Mouse (Mus musculus): Measurements from ENCODE around the gene Bcl2l1. TPM values are rescaled to one million over a fixed set of nuclear protein-coding genes. Genes with fewer than 3 reads are reported as not detected.
A peak's percentile ranks its signal among the peaks of the same experiment; 100 is the strongest.

Bcl2l1 gene
- 109 and 110 TPM in 2 replicates for polyA plus RNA-seq (2014; fragmentation: Nextera tagmentation; extraction: Ambion mirVana)

- peak within 1 kb of the TSS; percentile 62 for H3K4me3 ChIP-seq (ENCODE audit: low read depth, low read length)
- no peaks in the 10 kb centered on the region; the same call in 1 of the 2 replicates for H3K36me3 ChIP-seq (ENCODE audit: control insufficient read depth, insufficient read depth, low read length)
- peak within 1 kb of the TSS; percentile 90 for H3K27ac ChIP-seq (replicated peaks; ENCODE audit: low read depth, low read length)
- under 1% methylated on average over 74 of the region's 74 CpGs for WGBS
- H3K9ac ChIP-seq (ENCODE audit: low read length): peak within 1 kb of the TSS; percentile 85
- H3K4me2 ChIP-seq (ENCODE audit: low read depth, severe bottlenecking): peak within 1 kb of the TSS; percentile 64
- H3K4me1 ChIP-seq (ENCODE audit: control insufficient read depth, insufficient read depth, low read length): peaks cover 24% of the 10 kb centered on the region
- no peaks in the 10 kb centered on the region for H3K27me3 ChIP-seq (ENCODE audit: control insufficient read depth, insufficient read depth, low read length)
- ATAC-seq (ENCODE audit: insufficient number of reproducible peaks, low FRiP score, low TSS enrichment, low read depth) (peak; percentile 97), DNase-seq (ENCODE audit: low spot score) (peak; percentile 100)
- no peaks in the 10 kb centered on the region for H3K9me3 ChIP-seq (ENCODE audit: control insufficient read depth, low read length)
Observed at GRCm38 (mm10) chr2:152831019-152831878, at the start of gene Bcl2l1. Gene Bcl2l1, minus strand, starts transcription at chr2:152831728.

GRCm38 (mm10) chr2:152880898-152881297, 49.4 kb upstream of the Bcl2l1 start:
- Histone ChIP-seq H3K27ac (replicated peaks; ENCODE audit: low read depth, low read length) (no peak overlapping the region), H3K4me2 (ENCODE audit: low read depth, severe bottlenecking) (no peak overlapping the region), H3K4me3 (ENCODE audit: low read depth, low read length) (no peak overlapping the region), H3K9me3 (ENCODE audit: control insufficient read depth, low read length) (no peaks in the 10 kb centered on the region), H3K36me3 (ENCODE audit: control insufficient read depth, insufficient read depth, low read length) (peaks cover 39% of the 10 kb centered on the region), H3K4me1 (ENCODE audit: control insufficient read depth, insufficient read depth, low read length) (no peaks in the 10 kb centered on the region), H3K27me3 (ENCODE audit: control insufficient read depth, insufficient read depth, low read length) (no peaks in the 10 kb centered on the region), H3K9ac (ENCODE audit: low read length) (no peak overlapping the region)
- ATAC-seq (ENCODE audit: insufficient number of reproducible peaks, low FRiP score, low TSS enrichment, low read depth): no peak
- WGBS: 90% methylated on average over 13 of the region's 13 CpGs
- DNase-seq (ENCODE audit: low spot score): no peak

DNA sequence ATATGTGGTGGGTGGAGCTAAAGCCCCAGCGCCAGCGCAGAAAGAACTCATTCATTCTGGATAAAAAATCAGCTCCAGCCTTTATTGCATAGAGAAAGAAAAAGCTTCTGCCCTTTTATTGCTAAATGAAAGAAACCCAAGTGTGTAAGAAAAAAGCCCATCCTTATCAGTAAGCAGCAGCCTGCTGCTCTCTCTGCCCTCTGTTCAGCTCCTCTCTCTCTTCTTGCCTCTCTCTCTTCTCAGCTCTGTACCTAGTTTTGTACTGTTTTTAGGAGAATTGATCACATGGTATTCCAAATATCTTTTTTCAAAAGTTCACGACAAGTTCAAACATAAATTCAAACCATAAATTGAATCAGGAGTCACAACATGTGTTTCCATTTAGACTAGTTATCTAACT, 46.7 kb upstream of the Bcl2l1 start:
- Histone ChIP-seq H3K4me3 (ENCODE audit: low read depth, low read length) (no peak overlapping the region), H3K36me3 (ENCODE audit: control insufficient read depth, insufficient read depth, low read length) (peaks cover 33% of the 10 kb centered on the region), H3K27ac (replicated peaks; ENCODE audit: low read depth, low read length) (no peak overlapping the region), H3K27me3 (ENCODE audit: control insufficient read depth, insufficient read depth, low read length) (no peaks in the 10 kb centered on the region), H3K9me3 (ENCODE audit: control insufficient read depth, low read length) (no peaks in the 10 kb centered on the region), H3K9ac (ENCODE audit: low read length) (no peak overlapping the region), H3K4me2 (ENCODE audit: low read depth, severe bottlenecking) (no peak overlapping the region), H3K4me1 (ENCODE audit: control insufficient read depth, insufficient read depth, low read length) (no peaks in the 10 kb centered on the region)
- DNase-seq (ENCODE audit: low spot score) (no peak), ATAC-seq (ENCODE audit: insufficient number of reproducible peaks, low FRiP score, low TSS enrichment, low read depth) (no peak)
- 80% methylated on average over 3 of the region's 3 CpGs for WGBS

DNA sequence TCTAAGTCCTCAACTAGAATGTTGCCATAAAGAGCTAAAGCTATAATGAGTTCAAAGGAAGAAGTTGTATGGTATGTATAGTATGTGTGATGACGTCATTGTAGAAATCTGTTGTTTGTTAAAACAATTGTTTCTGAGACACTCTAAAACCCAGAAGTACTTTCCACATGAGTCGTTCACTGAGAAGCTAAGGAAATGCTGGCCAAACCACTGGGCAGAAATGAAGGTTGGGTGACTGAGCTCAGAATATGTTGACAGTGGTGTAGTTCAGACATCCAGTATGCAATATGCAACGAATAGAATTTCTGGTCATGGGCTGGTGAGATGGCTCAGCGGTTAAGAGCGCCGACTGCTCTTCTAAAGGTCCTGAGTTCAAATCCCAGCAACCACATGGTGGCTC, 31.8 kb upstream of the Bcl2l1 start:
- DNase-seq (ENCODE audit: low spot score) (no peak), ATAC-seq (ENCODE audit: insufficient number of reproducible peaks, low FRiP score, low TSS enrichment, low read depth) (no peak)
- H3K4me1 ChIP-seq (ENCODE audit: control insufficient read depth, insufficient read depth, low read length): no peaks in the 10 kb centered on the region
- H3K27me3 ChIP-seq (ENCODE audit: control insufficient read depth, insufficient read depth, low read length): no peaks in the 10 kb centered on the region
- H3K36me3 ChIP-seq (ENCODE audit: control insufficient read depth, insufficient read depth, low read length): peaks cover 10% of the 10 kb centered on the region
- no peaks in the 10 kb centered on the region for H3K9me3 ChIP-seq (ENCODE audit: control insufficient read depth, low read length)
- no peak overlapping the region for H3K4me3 ChIP-seq (ENCODE audit: low read depth, low read length)
- no peak overlapping the region for H3K9ac ChIP-seq (ENCODE audit: low read length)
- H3K27ac ChIP-seq (replicated peaks; ENCODE audit: low read depth, low read length): no peak overlapping the region
- no peak overlapping the region for H3K4me2 ChIP-seq (ENCODE audit: low read depth, severe bottlenecking)
- WGBS: 94% methylated on average over 6 of the region's 6 CpGs

DNA sequence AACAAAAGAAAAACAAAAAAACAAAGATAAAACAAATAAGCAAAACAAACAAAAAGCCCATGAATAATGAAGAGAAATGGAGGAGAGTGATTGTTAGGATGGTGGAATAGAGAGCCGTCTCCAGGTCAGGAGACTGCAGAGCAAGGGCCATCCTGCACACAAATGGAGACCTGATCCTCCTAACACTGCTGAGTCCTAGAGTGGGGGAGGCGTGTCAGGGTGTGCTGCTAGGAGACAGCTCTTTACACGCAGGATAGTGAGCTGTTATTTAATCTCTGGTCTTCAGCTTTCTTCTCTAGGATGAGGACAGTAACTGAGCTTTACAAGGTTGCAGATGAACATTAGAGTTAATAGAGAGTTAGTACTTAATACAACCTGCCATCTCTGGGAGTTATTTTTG, 31.1 kb upstream of the Bcl2l1 start:
- ATAC-seq (ENCODE audit: insufficient number of reproducible peaks, low FRiP score, low TSS enrichment, low read depth): no peak
- 91% methylated on average over 3 of the region's 3 CpGs for WGBS
- peaks cover 12% of the 10 kb centered on the region for H3K36me3 ChIP-seq (ENCODE audit: control insufficient read depth, insufficient read depth, low read length)

DNA sequence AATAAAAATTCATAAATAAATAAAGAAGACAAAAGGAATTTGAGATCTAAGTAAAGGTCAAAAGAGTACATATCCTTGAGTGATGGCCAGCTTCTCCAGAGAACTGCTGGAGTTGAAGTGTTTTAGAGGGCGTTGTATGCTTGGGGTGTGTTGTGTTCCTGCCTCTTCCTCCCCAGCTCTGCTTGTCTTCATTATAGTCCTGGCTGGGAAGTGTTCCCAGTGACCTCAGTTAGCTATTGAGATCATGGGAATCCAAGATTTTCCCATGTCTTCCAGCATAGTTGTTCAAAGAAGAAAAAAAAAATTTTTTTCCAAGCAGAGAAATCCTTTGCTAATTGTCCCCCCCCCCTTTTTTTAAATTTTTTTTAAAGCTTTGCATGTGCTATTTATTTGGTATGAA, 30.4 kb upstream of the Bcl2l1 start:
- DNase-seq (ENCODE audit: low spot score) (no peak), ATAC-seq (ENCODE audit: insufficient number of reproducible peaks, low FRiP score, low TSS enrichment, low read depth) (no peak)
- no peak overlapping the region for H3K4me2 ChIP-seq (ENCODE audit: low read depth, severe bottlenecking)
- H3K4me3 ChIP-seq (ENCODE audit: low read depth, low read length): no peak overlapping the region
- H3K9ac ChIP-seq (ENCODE audit: low read length): no peak overlapping the region
- peaks cover 8% of the 10 kb centered on the region; the same call in 1 of the 2 replicates for H3K36me3 ChIP-seq (ENCODE audit: control insufficient read depth, insufficient read depth, low read length)
- WGBS: 93% methylated on average over 1 of the region's 1 CpGs
- H3K9me3 ChIP-seq (ENCODE audit: control insufficient read depth, low read length): no peaks in the 10 kb centered on the region
- H3K27ac ChIP-seq (replicated peaks; ENCODE audit: low read depth, low read length): no peak overlapping the region
- no peaks in the 10 kb centered on the region for H3K4me1 ChIP-seq (ENCODE audit: control insufficient read depth, insufficient read depth, low read length)
- H3K27me3 ChIP-seq (ENCODE audit: control insufficient read depth, insufficient read depth, low read length): no peaks in the 10 kb centered on the region

More for the DNA sequence above, 31.1 kb upstream of the Bcl2l1 start:
- Histone ChIP-seq H3K27ac (replicated peaks; ENCODE audit: low read depth, low read length) (no peak overlapping the region), H3K4me2 (ENCODE audit: low read depth, severe bottlenecking) (no peak overlapping the region), H3K4me1 (ENCODE audit: control insufficient read depth, insufficient read depth, low read length) (no peaks in the 10 kb centered on the region), H3K9me3 (ENCODE audit: control insufficient read depth, low read length) (no peaks in the 10 kb centered on the region), H3K4me3 (ENCODE audit: low read depth, low read length) (no peak overlapping the region), H3K9ac (ENCODE audit: low read length) (no peak overlapping the region), H3K27me3 (ENCODE audit: control insufficient read depth, insufficient read depth, low read length) (no peaks in the 10 kb centered on the region)
- no peak for DNase-seq (ENCODE audit: low spot score)

DNA sequence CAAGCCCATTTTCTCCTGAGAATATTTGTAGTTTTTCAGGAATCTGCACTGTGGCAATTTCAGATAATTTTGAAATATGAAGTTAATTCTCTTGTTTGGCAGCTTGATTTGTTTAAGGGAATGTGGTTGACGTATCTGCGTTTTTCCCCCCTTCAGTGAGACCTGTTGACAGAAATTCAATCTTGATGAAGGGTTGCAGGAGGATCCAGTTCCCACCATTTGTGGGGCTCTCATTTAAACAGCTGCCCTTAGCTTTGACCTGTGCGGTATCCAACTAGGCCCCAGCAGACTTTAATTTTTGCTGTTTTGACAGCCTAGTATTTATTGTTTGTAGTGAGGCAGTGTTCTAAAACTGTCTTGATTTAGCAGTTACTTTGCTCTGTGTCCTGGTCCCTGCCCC, 28.0 kb upstream of the Bcl2l1 start:
- DNase-seq (ENCODE audit: low spot score): no peak
- no peaks in the 10 kb centered on the region for H3K27me3 ChIP-seq (ENCODE audit: control insufficient read depth, insufficient read depth, low read length)
- peaks cover 8% of the 10 kb centered on the region; the same call in 1 of the 2 replicates for H3K36me3 ChIP-seq (ENCODE audit: control insufficient read depth, insufficient read depth, low read length)
- WGBS: 78% methylated on average over 3 of the region's 3 CpGs
- no peak for ATAC-seq (ENCODE audit: insufficient number of reproducible peaks, low FRiP score, low TSS enrichment, low read depth)
- no peaks in the 10 kb centered on the region for H3K4me1 ChIP-seq (ENCODE audit: control insufficient read depth, insufficient read depth, low read length)
- no peaks in the 10 kb centered on the region for H3K9me3 ChIP-seq (ENCODE audit: control insufficient read depth, low read length)
- H3K4me2 ChIP-seq (ENCODE audit: low read depth, severe bottlenecking): no peak overlapping the region
- no peak overlapping the region for H3K4me3 ChIP-seq (ENCODE audit: low read depth, low read length)
- H3K9ac ChIP-seq (ENCODE audit: low read length): no peak overlapping the region
- H3K27ac ChIP-seq (replicated peaks; ENCODE audit: low read depth, low read length): no peak overlapping the region

DNA sequence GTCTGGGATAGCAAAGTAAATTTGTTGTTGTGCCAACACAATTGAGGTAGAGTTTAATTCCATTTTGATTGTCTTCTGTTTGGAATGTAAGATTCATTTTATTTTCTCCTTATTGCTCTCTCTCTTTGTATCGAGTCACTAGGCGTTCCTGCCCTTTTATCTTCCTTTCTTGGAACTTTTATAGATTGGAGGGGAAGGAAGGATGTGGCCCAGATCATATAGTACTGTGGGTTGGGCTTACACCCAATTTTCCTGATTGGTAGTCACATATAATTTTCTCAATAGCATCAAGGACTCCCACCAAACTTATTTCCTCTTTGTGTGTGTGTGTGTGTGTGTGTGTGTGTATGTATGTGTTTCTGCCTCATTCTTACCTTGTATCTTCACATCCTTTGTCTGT, 16.9 kb upstream of the Bcl2l1 start:
- WGBS: 10% methylated on average over 2 of the region's 2 CpGs
- Histone ChIP-seq H3K4me3 (ENCODE audit: low read depth, low read length) (peak overlapping the region; percentile 92), H3K4me1 (ENCODE audit: control insufficient read depth, insufficient read depth, low read length) (peaks cover 10% of the 10 kb centered on the region), H3K9ac (ENCODE audit: low read length) (peak overlapping the region; percentile 84), H3K9me3 (ENCODE audit: control insufficient read depth, low read length) (no peaks in the 10 kb centered on the region), H3K4me2 (ENCODE audit: low read depth, severe bottlenecking) (peak overlapping the region; percentile 57), H3K27me3 (ENCODE audit: control insufficient read depth, insufficient read depth, low read length) (no peaks in the 10 kb centered on the region), H3K27ac (replicated peaks; ENCODE audit: low read depth, low read length) (peak overlapping the region; percentile 86), H3K36me3 (ENCODE audit: control insufficient read depth, insufficient read depth, low read length) (peaks cover 3% of the 10 kb centered on the region; the same call in 1 of the 2 replicates)
- no peak for ATAC-seq (ENCODE audit: insufficient number of reproducible peaks, low FRiP score, low TSS enrichment, low read depth)
- no peak for DNase-seq (ENCODE audit: low spot score)
